Mouse (Mus musculus) heart, adult 8-10 months (tissue): ENCODE results near the gene Crat. TPM values are rescaled to one million over a fixed set of nuclear protein-coding genes. Genes with fewer than 3 reads are reported as not detected.
A peak's percentile ranks its signal among the peaks of the same experiment; 100 is the strongest.

ENCODE experiments used
- DNase-seq: peaks from one replicate; pipeline ENCODE4 v3.0.0; 2022; ENCODE audit warnings: low spot score
- microRNA-seq: library from miRNA; unstranded; fragments of <30 nt; microRNA quantifications from one replicate; pipeline ENCODE4 v1.2.0, GENCODE M21; 2022
- total RNA-seq, 4 experiments: library from RNA; stranded (reverse); gene quantifications; 2 replicates each; pipeline ENCODE4 v1.2.4; 2022

Gene Crat
- total RNA-seq, 4 experiments from 2014 or later = 490 to 636 (median 559) TPM

- no peak for DNase-seq
These were observed 37.9 kb downstream of the Crat start for GRCm38 (mm10) chr2:30377721-30378120.

DNA sequence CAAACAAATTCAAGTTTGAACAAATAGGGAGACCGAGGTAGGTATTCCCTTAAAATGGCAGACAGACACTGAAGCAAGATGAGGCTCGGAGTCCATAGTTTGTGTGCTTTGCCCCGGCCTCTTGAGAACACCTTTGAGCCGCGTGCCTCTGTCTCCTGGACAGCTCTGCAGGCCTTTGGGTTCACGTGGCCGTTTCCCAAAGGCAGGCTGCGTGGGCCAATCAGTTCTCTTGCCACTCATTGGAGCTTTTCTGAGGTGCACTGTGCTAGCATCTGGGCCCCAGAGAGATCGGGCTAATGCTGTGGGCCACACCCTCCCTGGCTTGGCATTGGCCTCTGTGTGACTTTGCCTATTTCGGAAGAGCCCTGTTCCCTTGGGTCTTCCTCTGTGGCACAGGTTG, 39.7 kb downstream of the Crat start:
- no peak for DNase-seq

DNA sequence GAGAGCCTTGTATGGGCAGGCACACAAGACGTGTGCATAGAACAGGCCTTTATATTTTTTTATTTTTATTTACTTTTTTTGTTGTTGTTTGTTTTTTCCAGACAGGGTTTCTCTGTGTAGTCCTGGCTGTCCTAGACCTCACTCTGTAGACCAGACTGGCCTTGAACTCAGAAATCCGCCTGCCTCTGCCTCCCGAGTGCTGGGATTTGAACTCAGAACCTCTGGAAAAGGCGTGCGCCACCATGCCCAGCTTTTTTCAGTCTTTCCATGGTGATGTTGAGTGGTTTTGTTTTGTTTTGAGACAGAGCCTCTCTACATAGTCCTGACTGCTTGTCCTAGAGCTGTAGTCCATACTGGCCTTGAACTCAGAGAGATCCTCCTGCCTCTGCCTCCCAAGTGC, 42.9 kb downstream of the Crat start:
- DNase-seq = no peak

DNA sequence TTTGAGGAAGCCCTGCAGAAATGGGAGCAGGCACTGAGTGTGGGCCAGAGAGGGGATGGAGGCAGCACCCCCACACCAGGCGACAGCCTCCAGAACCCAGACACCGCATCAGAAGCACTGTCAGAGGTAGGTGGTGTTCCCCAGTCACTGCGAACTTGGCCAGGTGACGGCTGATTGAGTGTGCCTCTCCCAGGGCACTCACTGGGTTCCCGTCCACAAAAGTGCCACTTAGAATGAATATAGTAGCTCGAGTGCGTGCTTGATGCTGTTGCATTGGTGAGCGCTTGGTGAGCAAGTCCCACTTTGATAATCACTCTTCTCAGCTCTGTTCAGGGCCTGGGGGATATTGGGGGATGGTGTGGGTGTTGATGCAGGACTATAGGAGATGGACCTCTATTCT, 44.1 kb downstream of the Crat start:
- DNase-seq = no peak

- DNase-seq = no peak
These were observed 49.4 kb downstream of the Crat start for GRCm38 (mm10) chr2:30366203-30366602.

- no peak for DNase-seq
These were observed 50.1 kb downstream of the Crat start for GRCm38 (mm10) chr2:30365281-30366069.

GRCm38 (mm10) chr2:30363773-30364650, 51.6 kb downstream of the Crat start, which contains the start of gene Miga2:
TSS of gene Miga2 (plus strand) at chr2:30364233.
- peak; percentile 99 for DNase-seq

GRCm38 (mm10) chr2:30362865-30363264, 52.7 kb downstream of the Crat start:
- DNase-seq = no peak

DNA sequence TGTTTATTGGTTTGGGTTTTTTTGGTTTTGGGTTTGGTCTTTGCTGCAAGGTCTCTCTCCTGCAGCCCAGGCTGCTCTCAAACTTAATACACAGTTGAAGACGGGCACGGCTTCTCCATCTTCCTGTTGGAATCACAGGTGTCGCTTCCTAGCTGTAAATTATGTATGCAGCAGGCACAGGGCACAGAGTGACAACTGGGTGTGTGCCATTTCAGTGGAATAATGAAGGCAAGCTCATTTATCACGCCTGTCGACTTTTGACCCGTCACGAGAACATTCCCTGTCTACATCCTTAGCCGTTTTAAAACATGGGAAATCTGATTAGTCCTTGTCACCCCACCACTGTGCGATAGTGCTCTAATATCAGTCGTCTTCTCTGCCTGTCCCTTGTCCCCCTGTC, 55.0 kb downstream of the Crat start:
- DNase-seq = no peak

DNA sequence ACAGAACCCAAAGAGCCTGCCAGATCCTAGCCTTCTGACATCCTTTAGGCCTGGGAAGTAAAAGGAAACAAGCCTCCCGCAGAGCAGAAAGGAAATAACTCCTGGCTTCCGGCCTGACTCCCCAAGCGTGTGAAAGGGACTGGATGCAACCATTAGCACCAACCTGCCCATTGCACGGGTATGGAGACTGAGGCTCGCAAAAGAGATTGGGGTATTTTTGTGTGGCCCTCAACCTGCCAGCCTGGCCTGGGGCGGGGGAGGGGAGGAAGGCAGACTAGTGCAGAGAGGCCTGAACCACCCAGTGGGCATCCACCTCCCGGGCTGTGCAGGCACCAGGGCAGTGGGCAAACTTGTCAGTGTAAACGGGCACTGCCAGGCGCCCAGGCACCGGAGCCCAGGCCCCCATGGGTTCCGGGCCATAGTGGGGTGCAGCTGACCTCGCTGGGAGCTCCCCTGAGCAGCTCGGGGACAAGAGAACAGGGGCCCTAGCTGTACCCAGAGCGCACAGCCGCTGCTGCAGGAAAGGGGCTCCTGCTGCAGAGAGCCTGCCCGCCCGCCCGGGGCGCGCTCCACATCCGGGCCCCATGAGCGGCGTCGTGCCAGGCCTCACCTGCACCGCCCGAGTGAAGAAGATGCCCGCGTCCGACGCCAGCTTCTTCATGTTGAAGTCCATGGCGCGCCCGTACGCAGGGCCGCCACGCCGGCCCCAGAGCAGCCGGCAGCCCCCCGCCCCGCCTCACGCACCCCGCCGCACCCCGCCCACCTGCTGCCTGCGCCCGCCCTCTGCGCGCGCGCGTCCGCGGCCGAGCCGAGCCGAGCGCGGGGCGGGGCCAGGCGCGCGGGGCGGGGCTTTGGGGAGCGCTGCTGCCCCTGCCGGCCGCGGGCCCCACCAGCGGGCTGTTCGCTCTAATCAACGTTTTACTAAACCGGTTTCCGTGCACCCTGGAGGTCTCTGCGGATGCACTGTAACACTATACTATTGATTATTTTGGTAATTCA, 56.8 kb downstream of the Crat start, which contains the start of gene Sh3glb2:
Gene Sh3glb2 (minus strand): TSS at position 805 of the 999 bp plus-strand sequence.
- peak; percentile 75 for DNase-seq

- DNase-seq = peak; percentile 17
These were observed 57.8 kb downstream of the Crat start for GRCm38 (mm10) chr2:30357552-30358510.

- no peak for DNase-seq
These were observed 58.7 kb downstream of the Crat start for GRCm38 (mm10) chr2:30356906-30357305.

DNA sequence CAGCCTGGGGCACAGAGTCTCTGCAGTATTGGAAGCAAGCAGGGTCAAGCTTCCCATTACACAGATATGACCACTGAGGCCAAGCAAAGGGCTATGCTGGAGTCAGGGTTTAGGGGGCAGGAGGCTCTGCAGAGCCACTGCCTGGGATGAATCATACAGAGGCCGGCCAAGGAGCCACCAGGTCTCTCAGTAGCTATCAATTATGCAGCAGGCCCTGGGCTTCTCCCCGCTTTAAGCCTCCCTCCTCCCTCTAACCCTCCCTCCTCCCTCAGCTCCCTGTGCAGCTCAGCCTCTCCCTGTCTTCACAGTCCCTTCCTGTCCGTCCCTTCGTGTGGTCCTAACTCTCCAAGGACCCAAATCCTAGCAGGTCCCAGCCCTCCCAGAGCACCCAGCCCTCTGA, 59.3 kb downstream of the Crat start:
- DNase-seq = no peak

DNA sequence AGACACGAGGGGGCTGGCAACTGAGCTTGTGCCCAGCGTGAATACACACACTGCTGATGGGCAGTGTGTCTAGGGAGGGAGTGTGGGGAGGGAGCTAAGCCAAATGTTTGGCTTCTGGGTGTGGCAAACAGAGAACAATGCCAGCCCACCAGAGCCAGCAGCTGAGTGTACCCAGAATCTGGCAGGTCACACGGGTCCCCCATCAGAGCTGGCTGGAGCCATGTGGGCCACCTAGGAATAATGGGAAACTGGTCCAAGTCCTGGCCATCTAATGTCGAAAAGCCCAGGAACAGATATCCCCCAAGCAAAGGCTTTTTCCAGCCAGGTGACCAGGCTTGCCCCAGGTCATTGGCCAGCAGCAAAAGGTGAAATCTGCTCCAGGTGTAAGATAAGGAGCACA, 59.8 kb downstream of the Crat start:
- no peak for DNase-seq

GRCm38 (mm10) chr2:30351149-30351548, 64.5 kb downstream of the Crat start:
- peak; percentile 31 for DNase-seq

Small RNA genes within 50 kb of the gene (microRNA-seq; reads per million reads assigned to microRNA genes)
- not detected for gene Gm47292

Other genes starting within 250 kb of the Crat start
- 100 to 1,000 TPM in 1 of 4 experiments, 10 to 100 TPM in 3; 93.9 to 101 (median 96.8) TPM for gene Endog, start 244.3 kb downstream of the Crat start, total RNA-seq
- gene Spout1, start 237.4 kb downstream of the Crat start, total RNA-seq = 1 to 10 TPM; 5.3 to 6.3 (median 6.0) TPM
- gene Kyat1, start 210.0 kb downstream of the Crat start, total RNA-seq = 10 to 100 TPM; 32.6 to 36.9 (median 34.7) TPM
- gene Lrrc8a, start 178.1 kb downstream of the Crat start, total RNA-seq = 10 to 100 TPM; 50.2 to 66.4 (median 61.0) TPM
- 1 to 10 TPM; 1.8 to 6.1 (median 3.6) TPM for gene Gm28035, start 175.2 kb downstream of the Crat start, total RNA-seq
- gene Phyhd1, start 149.6 kb downstream of the Crat start, total RNA-seq = 100 to 1,000 TPM in 3 of 4 experiments, 10 to 100 TPM in 1; 97.7 to 135 (median 112) TPM
- 1 to 10 TPM in 2 of 4 experiments, not detected in 2; 1.3 to 3.7 TPM for gene Gm28038, start 134.8 kb downstream of the Crat start, total RNA-seq
- 10 to 100 TPM; 20.8 to 25.2 (median 24.1) TPM for gene Dolk, start 129.5 kb downstream of the Crat start, total RNA-seq
- 10 to 100 TPM; 15.3 to 19.8 (median 16.4) TPM for gene Nup188, start 129.4 kb downstream of the Crat start, total RNA-seq
- gene Sh3glb2, start 56.5 kb downstream of the Crat start, total RNA-seq = 10 to 100 TPM; 37.2 to 45.5 (median 41.6) TPM
- 10 to 100 TPM; 66.5 to 76.0 (median 71.4) TPM for gene Miga2, start 51.6 kb downstream of the Crat start, total RNA-seq
- 1 to 10 TPM; 5.7 to 9.8 (median 7.9) TPM for gene Dolpp1, start 23.6 kb downstream of the Crat start, total RNA-seq
- gene Ptpa, start 226 bp upstream of the Crat start, total RNA-seq = 100 to 1,000 TPM in 1 of 4 experiments, 10 to 100 TPM in 3; 74.6 to 100 (median 83.0) TPM
- gene Ier5l, start 58.4 kb upstream of the Crat start, total RNA-seq = 1 to 10 TPM; 2.4 to 5.0 (median 4.3) TPM
- 1 to 10 TPM in 3 of 4 experiments, under 1 TPM in 1; 0.69 to 2.3 (median 1.5) TPM for gene Cstad, start 179.2 kb upstream of the Crat start, total RNA-seq